Mouse (Mus musculus) liver, embryonic 14.5 days (tissue): ENCODE results near the gene Uox. TPM values are rescaled to one million over a fixed set of nuclear protein-coding genes. Genes with fewer than 3 reads are reported as not detected.

Experiments used
- ATAC-seq: fragments of 200-750 bp; cut with Nextera tagmentation; 2 replicates; pipeline ENCODE4 v1.8.0; 2017; ENCODE audit warnings: moderate number of reproducible peaks, mild to moderate bottlenecking, moderate library complexity; ENCODE audit not compliant: insufficient read depth
- DNase-seq, 3 experiments: peaks; one replicate each; pipeline ENCODE4 v3.0.0-alpha.2; 2012 to 2013; ENCODE audit warnings: low read depth in 3 of 3, low spot score in 3 of 3
- H3K27ac ChIP-seq: fragments of 300-500 bp; sonication (generic); 2 replicates; pipeline ENCODE4 v1.5.1; 2014; ENCODE audit warnings: moderate library complexity, mild to moderate bottlenecking, control low read depth, inconsistent platforms
- H3K27me3 ChIP-seq: fragments of 300-500 bp; sonication (generic); 2 replicates; pipeline ENCODE4 v1.6.1; 2014; ENCODE audit warnings: mild to moderate bottlenecking, low read length, moderate library complexity; ENCODE audit not compliant: control insufficient read depth, insufficient read depth
- H3K36me3 ChIP-seq: fragments of 300-500 bp; sonication (generic); replicated peaks from 2 replicates; pipeline ENCODE4 v1.6.1; 2014; ENCODE audit warnings: low read depth; ENCODE audit not compliant: control insufficient read depth, insufficient read depth
- H3K4me1 ChIP-seq, 2 experiments: fragments of 200-500 bp in 1 of 2; fragments of 300-500 bp in 1 of 2; sonication (generic) in 1 of 2; replicated peaks; 2 replicates each; pipeline ENCODE4 v1.6.1; 2012 to 2014; ENCODE audit warnings: antibody characterized with exemption in 1 of 2, inconsistent platforms in 1 of 2, low read length in 1 of 2; ENCODE audit not compliant: control insufficient read depth in 2 of 2, insufficient read depth in 2 of 2
- H3K4me2 ChIP-seq: fragments of 300-500 bp; sonication (generic); 2 replicates; pipeline ENCODE4 v1.6.1; 2014; ENCODE audit warnings: low read depth, mild to moderate bottlenecking, control low read depth, moderate library complexity
- H3K4me3 ChIP-seq, 2 experiments: fragments of 200-500 bp in 1 of 2; fragments of 300-500 bp in 1 of 2; sonication (generic) in 1 of 2; 2 replicates each; pipeline ENCODE4 v1.5.1; 2012 to 2014; ENCODE audit warnings: low read depth in 2 of 2, low read length in 2 of 2, mild to moderate bottlenecking in 2 of 2, control low read depth in 1 of 2, inconsistent platforms in 1 of 2, moderate library complexity in 1 of 2; ENCODE audit not compliant: insufficient read depth in 1 of 2
- H3K9ac ChIP-seq: fragments of 300-500 bp; sonication (generic); replicated peaks from 2 replicates; pipeline ENCODE4 v1.6.1; 2014; ENCODE audit warnings: mild to moderate bottlenecking, control low read depth, moderate library complexity
- H3K9me3 ChIP-seq: fragments of 300-500 bp; sonication (generic); 2 replicates; pipeline ENCODE4 v1.6.1; 2016; ENCODE audit warnings: low read length, mixed read lengths; ENCODE audit not compliant: control insufficient read depth
- CTCF ChIP-seq: IDR thresholded peaks from 2 replicates; pipeline ENCODE4 v1.5.1; 2016; ENCODE audit warnings: antibody characterized with exemption, low read depth, control low read depth
- EP300 ChIP-seq: IDR thresholded peaks from 2 replicates; pipeline ENCODE4 v1.6.1; 2016; ENCODE audit warnings: antibody characterized with exemption, low read depth
- WGBS: fragments of 180-500 bp; shearing (Covaris S2); extraction: QIAGEN DNeasy Blood & Tissue Kit; methylation state at CpG from one replicate; pipeline ENCODE4 v1.1.7; 2014; ENCODE audit not compliant: insufficient replicate concordance; 5-methylcytosine and 5-hydroxymethylcytosine counted together
- polyA plus RNA-seq, 2 experiments: library from polyadenylated mRNA; depleted of rRNA in 1 of 2; stranded (reverse) in 1 of 2; unstranded in 1 of 2; fragments of >200 nt; fragmentation: Nextera tagmentation in 1 of 2; extraction: Ambion mirVana in 1 of 2; gene quantifications; 2 replicates each; pipeline versions ENCODE4 v1.2.1 to v1.2.3; 2012 to 2014

Uox gene
- polyA plus RNA-seq, 2 experiments: 4.3 to 6.4 TPM

- Histone ChIP-seq H3K27me3 (no peaks in the 10 kb centered on the region; the same call in 1 of the 2 replicates), H3K9me3 (no peaks in the 10 kb centered on the region), H3K9ac (no peak overlapping the region), H3K36me3 (no peaks in the 10 kb centered on the region), H3K4me2 (no peak overlapping the region), H3K4me3 (no peak overlapping the region), H3K4me1 (no peaks in the 10 kb centered on the region), H3K27ac (no peak overlapping the region)
- no peak for TF ChIP-seq CTCF
- no peak for TF ChIP-seq EP300
- WGBS: 69% methylated on average over 4 of the region's 4 CpGs
- ATAC-seq (no peak), DNase-seq (no peak)
Measured at GRCm38 (mm10) chr3:146625766-146626165, 55.5 kb downstream of the Uox start.

- no peak overlapping the region for H3K9ac ChIP-seq
- H3K36me3 ChIP-seq: no peaks in the 10 kb centered on the region
- H3K4me3 ChIP-seq: no peak overlapping the region
- TF ChIP-seq EP300: no peak
- TF ChIP-seq CTCF: no peak
- no peak overlapping the region for H3K27ac ChIP-seq
- DNase-seq (no peak), ATAC-seq (no peak)
- 38% methylated on average over 8 of the region's 8 CpGs for WGBS
- H3K4me1 ChIP-seq: no peaks in the 10 kb centered on the region
- no peaks in the 10 kb centered on the region for H3K27me3 ChIP-seq
- H3K9me3 ChIP-seq: no peaks in the 10 kb centered on the region
- no peak overlapping the region for H3K4me2 ChIP-seq
Measured at GRCm38 (mm10) chr3:146628227-146628982, 58.2 kb downstream of the Uox start.

- DNase-seq: no peak
- Histone ChIP-seq H3K9me3 (no peaks in the 10 kb centered on the region), H3K4me2 (no peak overlapping the region), H3K27me3 (no peaks in the 10 kb centered on the region), H3K4me1 (no peaks in the 10 kb centered on the region), H3K4me3 (no peak overlapping the region), H3K36me3 (no peaks in the 10 kb centered on the region), H3K9ac (no peak overlapping the region), H3K27ac (no peak overlapping the region)
- TF ChIP-seq CTCF: no peak
- no peak for TF ChIP-seq EP300
- no peak for ATAC-seq
- 56% methylated on average over 5 of the region's 5 CpGs for whole genome bisulfite sequencing
Measured at GRCm38 (mm10) chr3:146632506-146632905, 62.3 kb downstream of the Uox start.

GRCm38 (mm10) chr3:146641818-146642427 lies 71.7 kb downstream of the Uox start:
- Histone ChIP-seq H3K4me1 (no peaks in the 10 kb centered on the region), H3K36me3 (no peaks in the 10 kb centered on the region), H3K9ac (no peak overlapping the region), H3K27ac (no peak overlapping the region), H3K4me2 (no peak overlapping the region), H3K9me3 (no peaks in the 10 kb centered on the region), H3K27me3 (no peaks in the 10 kb centered on the region), H3K4me3 (no peak overlapping the region)
- ATAC-seq: no peak
- TF ChIP-seq CTCF: no peak
- TF ChIP-seq EP300: no peak
- 36% methylated on average over 4 of the region's 4 CpGs for WGBS
- DNase-seq: no peak

- H3K27ac ChIP-seq: no peak overlapping the region
- no peak overlapping the region for H3K4me3 ChIP-seq
- H3K4me2 ChIP-seq: no peak overlapping the region
- no peaks in the 10 kb centered on the region for H3K27me3 ChIP-seq
- H3K36me3 ChIP-seq: no peaks in the 10 kb centered on the region
- no peak for ATAC-seq
- H3K4me1 ChIP-seq: peaks cover 14 to 15% of the 10 kb centered on the region in 2 experiments
- TF ChIP-seq CTCF (no peak), EP300 (no peak)
- WGBS: 71% methylated on average over 10 of the region's 10 CpGs
- DNase-seq: no peak
- no peaks in the 10 kb centered on the region for H3K9me3 ChIP-seq
- no peak overlapping the region for H3K9ac ChIP-seq
Measured at GRCm38 (mm10) chr3:146649311-146649894, 79.2 kb downstream of the Uox start.
